23 mouse cellular contexts compared by ENCODE assay signal in genomic region chr5:151722458-151722857, GRCm38 (mm10).
DNase-seq lines count a peak whose midpoint lies in the region; ATAC-seq and TF ChIP-seq lines count a peak whose summit lies in the region.
"Had no signal": no experiment of that assay in that cellular context is flagged by ENCODE, and none has a peak within 500 bp of the region (broad histone marks: within the 10 kb centered on the region; RNA-seq: fewer than 3 reads in every experiment).

No protein-coding gene starts in this region.

- DNase-seq in hindbrain, embryonic 11.5 days (ENCODE audit: low spot score), result peak; percentile 1
- no peak for DNase-seq in lung, embryonic 14.5 days
- no peak for DNase-seq in lung, adult 18-20 months
- peak; percentile 46 for DNase-seq in MEL (ENCODE audit: low read depth, low spot score)
- no peak for DNase-seq in liver, postnatal 0 days
- no peak for DNase-seq in cerebellum, postnatal 36 days
- DNase-seq in layer of hippocampus, postnatal 14 days (ENCODE audit: low spot score in 2 of 2), result no peak
- DNase-seq: adrenal gland, postnatal 14 days; B cell, adult 2 months; cerebellum, adult 11 months; cerebellum, postnatal 10 days; embryo, embryonic 11 days; gastrocnemius, postnatal 25 days; left cerebral cortex, postnatal 4 days; liver, embryonic 13.5 days; lung, postnatal 14 days; right cerebral cortex, postnatal 4 days had no signal

- TF ChIP-seq EP300 in MEL (IDR thresholded peaks at IDR 0.05; ENCODE audit: low read depth in 1 of 2, low read length in 2 of 2), result no peak
- TF ChIP-seq EP300 in liver, postnatal 0 days (IDR thresholded peaks at IDR 0.05; ENCODE audit: low read depth), result no peak

- no peak overlapping the region for H3K27ac ChIP-seq in hindbrain, embryonic 11.5 days (ENCODE audit: low read depth, low read length)
- H3K27ac ChIP-seq in hindbrain, embryonic 12.5 days, result no peak overlapping the region
- H3K27ac ChIP-seq in lung, embryonic 14.5 days (ENCODE audit: low read depth), result no peak overlapping the region
- H3K27ac ChIP-seq in MEL (ENCODE audit: control insufficient read depth, low read depth, low read length), result no peak overlapping the region
- H3K27ac ChIP-seq in liver, postnatal 0 days (ENCODE audit: low read depth), result no peak overlapping the region
- H3K27ac ChIP-seq: forebrain, embryonic 15.5 days; hindbrain, embryonic 10.5 days; kidney, embryonic 15.5 days; liver, embryonic 13.5 days; stomach, postnatal 0 days had no signal

- no peak overlapping the region for H3K4me2 ChIP-seq in hindbrain, embryonic 11.5 days (replicated peaks; ENCODE audit: low read depth, low read length)
- no peak overlapping the region for H3K4me2 ChIP-seq in hindbrain, embryonic 12.5 days (replicated peaks)
- H3K4me2 ChIP-seq in lung, embryonic 14.5 days, result no peak overlapping the region
- H3K4me2 ChIP-seq in liver, postnatal 0 days (ENCODE audit: low read depth, low read length), result no peak overlapping the region
- H3K4me2 ChIP-seq: forebrain, embryonic 15.5 days; kidney, embryonic 15.5 days; liver, embryonic 13.5 days had no signal

- no peaks in the 10 kb centered on the region for H3K36me3 ChIP-seq in hindbrain, embryonic 11.5 days (ENCODE audit: control insufficient read depth, insufficient read depth, low read length)
- no peaks in the 10 kb centered on the region for H3K36me3 ChIP-seq in hindbrain, embryonic 12.5 days
- H3K36me3 ChIP-seq in lung, embryonic 14.5 days (ENCODE audit: insufficient read depth), result no peaks in the 10 kb centered on the region
- no peaks in the 10 kb centered on the region for H3K36me3 ChIP-seq in MEL (ENCODE audit: control insufficient read depth in 1 of 2, insufficient read depth in 2 of 2, low read length in 2 of 2)
- no peaks in the 10 kb centered on the region for H3K36me3 ChIP-seq in liver, postnatal 0 days (replicated peaks; ENCODE audit: insufficient read depth, low read length)
- H3K36me3 ChIP-seq: forebrain, embryonic 15.5 days; hindbrain, embryonic 10.5 days; kidney, embryonic 15.5 days; liver, embryonic 13.5 days had no signal

- TF ChIP-seq POLR2A in MEL (IDR thresholded peaks at IDR 0.05; ENCODE audit: control insufficient read depth in 1 of 2, insufficient read depth in 1 of 2, low read depth in 1 of 2, low read length in 2 of 2, poor library complexity in 1 of 2), result no peak

- TF ChIP-seq CTCF in lung, embryonic 14.5 days (IDR thresholded peaks at IDR 0.05; ENCODE audit: low read depth), result 0 out of 2 replicates have a peak, but pooled peaks have one; percentile 11
- peak; percentile 46 to 53 (median 49); a peak in 4 of 6 replicates for TF ChIP-seq CTCF in MEL (IDR thresholded peaks at IDR 0.05 in 2 of 3, conservative IDR thresholded peaks at IDR 0.05 in 1 of 3; ENCODE audit: control insufficient read depth in 1 of 3, insufficient read depth in 1 of 3, low read depth in 2 of 3, low read length in 3 of 3, poor library complexity in 1 of 3, severe bottlenecking in 1 of 3)
- peak; percentile 40 for TF ChIP-seq CTCF in liver, postnatal 0 days (IDR thresholded peaks at IDR 0.05; ENCODE audit: low read depth)

- peak; percentile 55 for TF ChIP-seq RAD21 in MEL (IDR thresholded peaks at IDR 0.05; ENCODE audit: low read depth, low read length)

- H3K9me3 ChIP-seq in hindbrain, embryonic 11.5 days (ENCODE audit: control insufficient read depth, low read length), result no peaks in the 10 kb centered on the region
- H3K9me3 ChIP-seq in hindbrain, embryonic 12.5 days (replicated peaks), result no peaks in the 10 kb centered on the region
- H3K9me3 ChIP-seq in lung, embryonic 14.5 days (ENCODE audit: low read depth, low read length), result no peaks in the 10 kb centered on the region
- no peaks in the 10 kb centered on the region for H3K9me3 ChIP-seq in MEL (replicated peaks; ENCODE audit: insufficient read depth, low read length)
- H3K9me3 ChIP-seq in liver, postnatal 0 days (ENCODE audit: low read length), result no peaks in the 10 kb centered on the region
- H3K9me3 ChIP-seq: forebrain, embryonic 15.5 days; hindbrain, embryonic 10.5 days; kidney, embryonic 15.5 days; liver, embryonic 13.5 days had no signal

- ATAC-seq in hindbrain, embryonic 11.5 days (ENCODE audit: low FRiP score), result no peak
- ATAC-seq in hindbrain, embryonic 12.5 days (ENCODE audit: low FRiP score), result no peak
- no peak for ATAC-seq in lung, embryonic 14.5 days (ENCODE audit: insufficient read depth)
- no peak for ATAC-seq in liver, postnatal 0 days
- ATAC-seq: forebrain, embryonic 15.5 days; inflammation-experienced regulatory T-cells, adult 6 months had no signal

- H3K27me3 ChIP-seq in hindbrain, embryonic 11.5 days (ENCODE audit: control insufficient read depth, insufficient read depth, low read length), result no peaks in the 10 kb centered on the region
- H3K27me3 ChIP-seq in hindbrain, embryonic 12.5 days, result no peaks in the 10 kb centered on the region
- H3K27me3 ChIP-seq in lung, embryonic 14.5 days (ENCODE audit: insufficient read depth, low read length), result no peaks in the 10 kb centered on the region
- H3K27me3 ChIP-seq in MEL (ENCODE audit: control insufficient read depth in 1 of 2, insufficient read depth in 2 of 2, low read length in 2 of 2), result no peaks in the 10 kb centered on the region
- no peaks in the 10 kb centered on the region for H3K27me3 ChIP-seq in liver, postnatal 0 days (ENCODE audit: insufficient read depth, low read length)
- H3K27me3 ChIP-seq: forebrain, embryonic 15.5 days; kidney, embryonic 15.5 days; liver, embryonic 13.5 days had no signal

- no peak overlapping the region for H3K9ac ChIP-seq in hindbrain, embryonic 11.5 days (ENCODE audit: low read depth, low read length)
- H3K9ac ChIP-seq in hindbrain, embryonic 12.5 days, result no peak overlapping the region
- H3K9ac ChIP-seq in lung, embryonic 14.5 days, result no peak overlapping the region
- no peak overlapping the region for H3K9ac ChIP-seq in MEL (ENCODE audit: control insufficient read depth, low read depth, low read length, poor library complexity, severe bottlenecking)
- no peak overlapping the region for H3K9ac ChIP-seq in liver, postnatal 0 days (replicated peaks)
- H3K9ac ChIP-seq: forebrain, embryonic 15.5 days; kidney, embryonic 15.5 days; liver, embryonic 13.5 days had no signal

- no peak overlapping the region for H3K4me3 ChIP-seq in hindbrain, embryonic 11.5 days (ENCODE audit: low read depth, low read length)
- no peak overlapping the region for H3K4me3 ChIP-seq in hindbrain, embryonic 12.5 days
- no peak overlapping the region for H3K4me3 ChIP-seq in lung, embryonic 14.5 days (ENCODE audit: low read depth, low read length)
- no peak overlapping the region for H3K4me3 ChIP-seq in MEL (ENCODE audit: control insufficient read depth in 1 of 2, insufficient read depth in 1 of 2, low read depth in 2 of 2, low read length in 2 of 2)
- H3K4me3 ChIP-seq in liver, postnatal 0 days (ENCODE audit: low read depth, low read length), result no peak overlapping the region
- H3K4me3 ChIP-seq: forebrain, embryonic 15.5 days; hindbrain, embryonic 10.5 days; kidney, embryonic 15.5 days; liver, embryonic 13.5 days had no signal

- H3K79me2 ChIP-seq in MEL (ENCODE audit: control insufficient read depth, insufficient read depth, low read length, poor library complexity), result no peaks in the 10 kb centered on the region

- no peaks in the 10 kb centered on the region for H3K4me1 ChIP-seq in hindbrain, embryonic 11.5 days (replicated peaks; ENCODE audit: control insufficient read depth, insufficient read depth, low read length)
- no peaks in the 10 kb centered on the region for H3K4me1 ChIP-seq in hindbrain, embryonic 12.5 days
- no peaks in the 10 kb centered on the region for H3K4me1 ChIP-seq in lung, embryonic 14.5 days (ENCODE audit: insufficient read depth)
- no peaks in the 10 kb centered on the region for H3K4me1 ChIP-seq in MEL (ENCODE audit: control insufficient read depth in 1 of 2, insufficient read depth in 2 of 2, low read length in 2 of 2)
- H3K4me1 ChIP-seq in liver, postnatal 0 days (ENCODE audit: insufficient read depth), result no peaks in the 10 kb centered on the region
- H3K4me1 ChIP-seq: forebrain, embryonic 15.5 days; hindbrain, embryonic 10.5 days; kidney, embryonic 15.5 days had no signal

TF ChIP-seq in MEL, 35 proteins besides CTCF, POLR2A, EP300 and RAD21:
- no peak for TF ChIP-seq MAFK (IDR thresholded peaks at IDR 0.05; ENCODE audit: borderline replicate concordance, low read depth, low read length)
- TF ChIP-seq NELFE (IDR thresholded peaks at IDR 0.05; ENCODE audit: low read depth, low read length), result no peak
- TF ChIP-seq ZC3H11A (IDR thresholded peaks at IDR 0.05; ENCODE audit: low read depth, low read length), result peak; percentile 43
- TF ChIP-seq ZKSCAN1 (IDR thresholded peaks at IDR 0.05; ENCODE audit: low read depth, low read length), result no peak
- TF ChIP-seq SMC3 (IDR thresholded peaks at IDR 0.05; ENCODE audit: low read depth, low read length), result peak; percentile 50
- TF ChIP-seq ZNF384 (IDR thresholded peaks at IDR 0.05; ENCODE audit: low read depth, low read length), result no peak
- TF ChIP-seq RCOR1 (IDR thresholded peaks at IDR 0.05; ENCODE audit: low read depth, low read length), result no peak

Comparison
In these comparisons a context has a peak if more than half of its experiments do, and no peak if none do; other contexts are left out.
1. DNase-seq: peak in hindbrain, embryonic 11.5 days (single experiment) and MEL (single experiment); none in lung, embryonic 14.5 days (single experiment), lung, adult 18-20 months (0 of 2), liver, postnatal 0 days (single experiment), cerebellum, postnatal 36 days (0 of 2) and layer of hippocampus, postnatal 14 days (0 of 2).
2. Peak in every context shown above with its lines, with median percentiles within 50 percentile points of each other: CTCF ChIP-seq.